Mouse (Mus musculus) liver, embryonic 11.5 days (tissue): ENCODE data around the gene Fat2. TPM values are rescaled to one million over a fixed set of nuclear protein-coding genes. Genes with fewer than 3 reads are reported as not detected.

Source experiments
- ATAC-seq: fragments of 200-750 bp; cut with Nextera tagmentation; replicated peaks from 2 replicates; pipeline ENCODE4 v1.8.0; 2017; ENCODE audit warnings: moderate number of reproducible peaks, mild to moderate bottlenecking, moderate TSS enrichment, moderate library complexity; ENCODE audit not compliant: low FRiP score
- DNase-seq: peaks from one replicate; pipeline ENCODE4 v3.0.0-alpha.2; 2017; ENCODE audit warnings: low spot score
- H3K27ac ChIP-seq: fragments of 300-500 bp; sonication (generic); 2 replicates; pipeline ENCODE4 v1.5.1; 2014; ENCODE audit warnings: mild to moderate bottlenecking, low read depth, low read length, control low read depth
- H3K27me3 ChIP-seq: fragments of 300-500 bp; sonication (generic); replicated peaks from 2 replicates; pipeline ENCODE4 v1.6.1; 2014; ENCODE audit warnings: low read length, mixed read lengths; ENCODE audit not compliant: control insufficient read depth, insufficient read depth
- H3K36me3 ChIP-seq: fragments of 300-500 bp; sonication (generic); 2 replicates; pipeline ENCODE4 v1.6.1; 2014; ENCODE audit warnings: mild to moderate bottlenecking, low read length, moderate library complexity, mixed read lengths; ENCODE audit not compliant: control insufficient read depth, insufficient read depth
- H3K4me1 ChIP-seq: fragments of 300-500 bp; sonication (generic); replicated peaks from 2 replicates; pipeline ENCODE4 v1.6.1; 2014; ENCODE audit warnings: low read length, mixed read lengths; ENCODE audit not compliant: control insufficient read depth, insufficient read depth
- H3K4me2 ChIP-seq: fragments of 300-500 bp; sonication (generic); 2 replicates; pipeline ENCODE4 v1.6.1; 2014; ENCODE audit warnings: mild to moderate bottlenecking, control low read depth, moderate library complexity
- H3K4me3 ChIP-seq: fragments of 300-500 bp; sonication (generic); 2 replicates; pipeline ENCODE4 v1.5.1; 2014; ENCODE audit warnings: low read depth, low read length, control low read depth
- H3K9ac ChIP-seq: fragments of 300-500 bp; sonication (generic); 2 replicates; pipeline ENCODE4 v1.6.1; 2014; ENCODE audit warnings: low read depth, low read length, control low read depth
- H3K9me3 ChIP-seq: fragments of 300-500 bp; sonication (generic); 2 replicates; pipeline ENCODE4 v1.6.1; 2016; ENCODE audit warnings: low read length, inconsistent platforms, mixed read lengths; ENCODE audit not compliant: control insufficient read depth
- WGBS: fragments of 180-500 bp; shearing (Covaris S2); extraction: QIAGEN DNeasy Blood & Tissue Kit; methylation state at CpG from one replicate; pipeline ENCODE4 v1.1.7; 2014; 5-methylcytosine and 5-hydroxymethylcytosine counted together
- polyA plus RNA-seq: library from polyadenylated mRNA; unstranded; fragments of >200 nt; fragmentation: Nextera tagmentation; extraction: Ambion mirVana; gene quantifications from 2 replicates; pipeline ENCODE4 v1.2.1, GENCODE M21; 2014

The Fat2 gene
- polyA plus RNA-seq, 1 experiment from 2014 or later: not detected

DNA sequence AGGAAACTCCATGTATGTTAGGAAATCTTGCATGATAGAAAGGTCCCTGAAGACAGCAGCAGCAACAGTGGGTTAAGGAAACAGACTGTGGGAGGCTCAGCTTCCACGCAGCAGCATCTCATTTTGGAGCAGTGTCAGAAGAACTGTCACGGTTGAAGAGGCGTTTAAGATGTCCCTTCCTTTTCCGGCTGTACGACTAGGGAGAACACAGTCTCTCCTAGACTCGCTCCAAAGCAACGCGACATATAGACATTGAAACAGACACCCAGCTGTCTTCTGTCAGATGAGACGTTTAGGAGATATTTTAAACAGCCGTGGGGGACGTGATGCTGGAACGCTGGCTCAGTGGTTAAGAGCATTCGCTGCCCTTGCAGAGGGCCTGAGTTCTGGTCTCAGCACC, 119.5 kb downstream of the Fat2 start:
- DNase-seq (no peak), ATAC-seq (no peak)
- Histone ChIP-seq H3K4me1 (peaks cover 2% of the 10 kb centered on the region; the same call in 1 of the 2 replicates), H3K9me3 (no peaks in the 10 kb centered on the region), H3K9ac (no peak overlapping the region), H3K4me3 (no peak overlapping the region), H3K4me2 (no peak overlapping the region), H3K36me3 (peaks cover 11% of the 10 kb centered on the region), H3K27ac (no peak overlapping the region), H3K27me3 (no peaks in the 10 kb centered on the region)
- WGBS: 87% methylated on average over 13 of the region's 13 CpGs

DNA sequence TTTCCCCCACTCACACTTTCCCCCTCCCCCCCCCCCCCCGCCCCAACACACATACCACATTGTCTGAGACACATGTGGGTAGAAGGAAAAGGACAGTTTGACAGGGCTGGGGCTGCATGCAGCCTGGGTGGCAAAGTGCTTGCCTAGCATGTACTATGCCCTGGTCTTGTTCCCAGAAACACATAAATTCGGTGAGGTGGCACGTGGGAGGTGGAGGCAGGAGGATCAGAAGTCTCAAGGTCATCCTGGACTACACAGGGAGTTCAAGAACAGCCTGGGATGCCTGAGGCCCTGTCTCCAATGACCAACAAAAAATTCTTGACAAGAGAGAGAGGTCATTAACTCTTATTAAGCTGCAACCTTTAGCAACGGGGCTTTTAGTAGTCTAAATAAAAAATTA, 120.3 kb downstream of the Fat2 start:
- no peak overlapping the region for H3K4me3 ChIP-seq
- H3K4me2 ChIP-seq: no peak overlapping the region
- no peaks in the 10 kb centered on the region for H3K27me3 ChIP-seq
- H3K4me1 ChIP-seq: peaks cover 6% of the 10 kb centered on the region
- peaks cover 11% of the 10 kb centered on the region; the same call in 1 of the 2 replicates for H3K36me3 ChIP-seq
- DNase-seq (no peak), ATAC-seq (no peak)
- WGBS: 74% methylated on average over 3 of the region's 4 CpGs
- no peak overlapping the region for H3K9ac ChIP-seq
- H3K9me3 ChIP-seq: no peaks in the 10 kb centered on the region
- H3K27ac ChIP-seq: no peak overlapping the region

DNA sequence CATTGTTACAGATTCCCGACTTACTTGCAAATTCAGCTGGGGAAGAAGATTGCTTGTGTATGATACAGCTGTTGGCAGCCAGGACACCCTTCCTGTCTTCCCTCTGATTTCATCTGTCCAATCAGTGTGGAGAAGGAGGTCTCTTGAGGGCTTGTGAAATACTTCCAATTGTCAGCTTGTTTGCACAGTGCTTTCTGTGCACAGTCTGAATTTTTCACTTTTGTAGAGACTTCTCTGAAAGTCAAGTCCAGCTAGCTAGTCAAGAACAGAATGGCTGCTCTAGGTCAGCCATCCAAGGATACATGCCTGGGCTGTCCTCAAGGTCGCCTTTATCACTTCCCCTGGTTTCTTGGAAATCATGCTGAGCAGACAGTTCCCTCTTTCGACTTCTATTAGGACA, 121.4 kb downstream of the Fat2 start:
- WGBS: 50% methylated on average over 3 of the region's 3 CpGs
- ATAC-seq: no peak
- H3K4me2 ChIP-seq: no peak overlapping the region
- H3K36me3 ChIP-seq: peaks cover 7% of the 10 kb centered on the region; the same call in 1 of the 2 replicates
- H3K4me1 ChIP-seq: peaks cover 10% of the 10 kb centered on the region
- H3K9ac ChIP-seq: no peak overlapping the region
- H3K27me3 ChIP-seq: no peaks in the 10 kb centered on the region
- no peak for DNase-seq
- H3K27ac ChIP-seq: no peak overlapping the region
- no peaks in the 10 kb centered on the region for H3K9me3 ChIP-seq
- no peak overlapping the region for H3K4me3 ChIP-seq

DNA sequence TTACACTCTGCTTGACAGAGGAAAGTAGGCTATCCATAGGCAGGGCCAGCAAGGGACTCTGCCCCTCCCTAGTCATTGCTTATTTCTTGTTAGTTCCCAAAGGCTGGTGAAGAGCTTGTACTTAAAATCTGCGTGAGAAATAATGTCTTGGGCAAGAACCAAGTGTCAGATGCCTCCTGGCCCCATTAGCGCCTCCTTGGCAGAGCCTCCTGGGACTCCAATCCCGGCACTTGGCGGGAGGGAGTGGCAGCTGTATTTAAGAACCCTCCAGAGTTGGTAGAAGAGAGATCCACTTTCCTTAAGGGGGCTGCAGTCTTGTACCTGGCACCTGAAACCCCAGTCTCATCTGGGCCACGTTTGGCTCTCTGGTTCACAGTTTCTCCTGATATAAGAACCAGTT, 122.2 kb downstream of the Fat2 start:
- DNase-seq (no peak), ATAC-seq (no peak)
- Histone ChIP-seq H3K9me3 (no peaks in the 10 kb centered on the region), H3K4me3 (no peak overlapping the region), H3K27ac (no peak overlapping the region), H3K9ac (no peak overlapping the region), H3K4me1 (peaks cover 10% of the 10 kb centered on the region), H3K4me2 (no peak overlapping the region), H3K36me3 (0 out of 2 replicates have a peak, but pooled peaks cover 3% of the 10 kb centered on the region), H3K27me3 (no peaks in the 10 kb centered on the region)
- 79% methylated on average over 5 of the region's 5 CpGs for WGBS

DNA sequence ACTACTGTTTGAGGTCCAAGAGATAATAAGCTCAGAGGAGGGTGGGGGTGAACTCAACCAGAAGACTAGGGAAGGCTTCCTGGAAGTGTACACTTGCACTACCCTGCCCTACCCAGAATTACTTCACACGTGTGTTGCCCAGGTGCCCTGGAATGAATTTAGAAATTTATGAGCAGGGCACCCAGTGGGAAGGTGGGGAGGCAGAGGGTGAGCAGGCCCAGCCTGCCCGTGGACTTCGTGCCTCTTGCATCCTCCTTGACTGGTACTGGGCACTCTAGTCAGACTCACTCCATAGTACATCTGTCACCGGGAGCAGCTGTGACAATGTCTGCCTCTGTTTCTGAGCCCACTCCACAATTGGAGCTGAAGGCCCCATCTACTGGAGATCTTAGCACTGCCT, 122.8 kb downstream of the Fat2 start:
- Histone ChIP-seq H3K36me3 (no peaks in the 10 kb centered on the region), H3K4me1 (peaks cover 10% of the 10 kb centered on the region), H3K27ac (no peak overlapping the region), H3K9ac (no peak overlapping the region), H3K27me3 (no peaks in the 10 kb centered on the region), H3K4me2 (no peak overlapping the region), H3K4me3 (no peak overlapping the region), H3K9me3 (no peaks in the 10 kb centered on the region)
- no peak for ATAC-seq
- no peak for DNase-seq
- WGBS: 84% methylated on average over 4 of the region's 4 CpGs

DNA sequence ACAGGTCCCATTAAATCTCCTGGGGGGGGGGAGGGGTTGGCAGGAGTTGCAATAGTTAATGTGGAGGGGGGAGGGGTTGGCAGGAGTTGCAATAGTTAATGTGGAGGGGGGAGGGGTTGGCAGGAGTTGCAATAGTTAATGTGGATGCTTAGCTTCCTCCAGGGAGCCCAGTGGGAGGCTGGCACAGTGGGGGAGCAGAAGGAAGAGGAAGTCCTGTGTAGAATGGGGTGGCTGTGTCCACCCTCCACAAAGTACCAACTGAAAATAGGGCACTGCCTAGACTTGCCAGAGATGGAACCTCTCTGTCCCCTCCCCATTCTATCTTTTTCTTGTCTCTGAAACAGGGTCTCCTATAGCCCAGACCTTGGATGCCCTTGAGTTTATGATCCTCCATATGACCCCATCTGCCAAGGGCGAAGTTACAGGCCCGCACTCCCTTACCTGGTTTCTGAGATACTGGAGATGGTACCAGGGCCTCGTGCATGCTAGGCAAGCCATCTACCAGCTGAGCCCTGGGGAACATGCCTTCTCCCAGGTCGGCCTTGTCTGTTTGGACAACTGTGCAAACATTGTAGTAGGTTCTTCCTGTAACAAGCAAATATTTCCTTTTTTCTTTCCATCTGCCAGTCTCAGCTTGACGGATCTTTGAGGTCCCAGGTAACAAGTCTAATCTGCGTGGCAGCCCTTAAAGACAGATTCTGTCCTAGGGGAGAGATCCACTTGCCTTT, 126.6 kb downstream of the Fat2 start:
- H3K9me3 ChIP-seq: no peaks in the 10 kb centered on the region
- no peaks in the 10 kb centered on the region for H3K36me3 ChIP-seq
- peak overlapping the region; percentile 22; the same call in 1 of the 2 replicates for H3K27ac ChIP-seq
- no peak overlapping the region for H3K4me3 ChIP-seq
- DNase-seq (no peak), ATAC-seq (no peak)
- WGBS: 69% methylated on average over 6 of the region's 6 CpGs
- 0 out of 2 replicates have a peak overlapping the region, but pooled peaks have one; percentile 24 for H3K4me2 ChIP-seq
- peaks cover 10% of the 10 kb centered on the region for H3K4me1 ChIP-seq
- no peak overlapping the region for H3K9ac ChIP-seq
- H3K27me3 ChIP-seq: no peaks in the 10 kb centered on the region

DNA sequence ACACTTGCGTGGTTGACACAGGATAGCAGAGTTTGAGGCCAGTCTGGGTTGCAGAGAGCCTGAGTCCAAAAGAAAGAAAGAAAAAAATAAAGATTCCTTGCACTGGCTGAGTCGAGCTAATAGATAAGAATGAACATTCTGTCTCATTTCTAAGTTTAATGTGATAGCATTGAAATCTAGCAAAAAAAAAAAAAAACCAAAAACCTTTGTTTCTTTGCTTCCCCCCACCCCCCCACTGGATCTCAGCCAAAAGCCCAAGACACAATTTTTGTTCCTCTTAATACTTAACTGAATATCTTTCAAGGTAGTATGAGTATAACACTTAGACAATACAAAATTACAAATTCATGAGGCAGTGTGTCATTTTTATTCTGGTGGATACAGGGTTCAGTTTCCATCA, 127.3 kb downstream of the Fat2 start:
- no peak for ATAC-seq
- H3K4me3 ChIP-seq: no peak overlapping the region
- WGBS: 54% methylated on average over 2 of the region's 2 CpGs
- no peak for DNase-seq
- H3K27ac ChIP-seq: 0 out of 2 replicates have a peak overlapping the region, but pooled peaks have one; percentile 64
- H3K4me1 ChIP-seq: peaks cover 8% of the 10 kb centered on the region
- no peaks in the 10 kb centered on the region for H3K27me3 ChIP-seq
- peak overlapping the region; percentile 34; the same call in 1 of the 2 replicates for H3K4me2 ChIP-seq
- H3K9me3 ChIP-seq: no peaks in the 10 kb centered on the region
- H3K9ac ChIP-seq: no peak overlapping the region
- no peaks in the 10 kb centered on the region for H3K36me3 ChIP-seq

DNA sequence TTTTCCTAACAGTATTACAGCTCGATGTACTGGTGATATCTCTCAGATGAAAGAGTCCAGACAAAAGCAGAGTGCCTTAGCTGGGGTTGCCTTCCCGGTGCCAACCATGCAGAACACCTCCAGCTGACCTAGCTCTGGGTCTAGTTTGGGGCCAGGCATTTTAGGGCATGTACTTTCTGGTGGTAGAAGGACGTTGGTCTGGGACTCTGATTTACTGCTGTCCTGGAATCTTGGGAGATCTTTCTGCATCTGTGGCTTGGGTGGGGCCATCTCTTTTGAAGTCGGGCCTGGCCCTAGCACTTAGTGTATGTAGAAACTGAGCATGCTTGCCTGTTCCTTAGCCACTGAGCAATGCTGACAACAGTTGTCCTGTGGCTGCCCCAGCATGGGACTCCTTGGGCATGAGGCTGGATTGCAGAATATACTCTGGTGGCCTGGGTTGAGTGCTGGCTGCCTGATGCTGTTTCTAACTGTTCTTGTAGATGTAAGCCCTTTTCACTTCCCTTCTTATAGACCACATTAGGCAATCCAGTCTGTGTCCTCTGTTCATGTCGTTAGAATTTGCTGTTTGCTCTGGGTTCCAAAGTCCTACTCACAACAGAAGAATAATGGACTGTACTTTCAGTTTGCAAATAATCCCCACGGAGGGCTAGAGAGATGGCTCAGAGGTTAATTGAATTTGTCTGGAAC, 128.2 kb downstream of the Fat2 start:
- 50% methylated on average over 6 of the region's 6 CpGs for WGBS
- Histone ChIP-seq H3K9me3 (no peaks in the 10 kb centered on the region), H3K36me3 (no peaks in the 10 kb centered on the region), H3K9ac (no peak overlapping the region), H3K4me1 (peaks cover 8% of the 10 kb centered on the region), H3K27me3 (no peaks in the 10 kb centered on the region), H3K4me2 (peak overlapping the region; percentile 34), H3K4me3 (no peak overlapping the region), H3K27ac (peak overlapping the region; percentile 65; the same call in 1 of the 2 replicates)
- DNase-seq (no peak), ATAC-seq (no peak)
